Mouse (Mus musculus) ES-Bruce4 (cell line): ENCODE data around the gene Pde4d. TPM values are rescaled to one million over a fixed set of nuclear protein-coding genes. Genes with fewer than 3 reads are reported as not detected.

ENCODE experiments used
- H3K27ac ChIP-seq: 2 replicates; pipeline ENCODE4 v1.5.1; 2012; ENCODE audit warnings: low read length, inconsistent platforms; ENCODE audit not compliant: insufficient read depth
- H3K27me3 ChIP-seq: 2 replicates; pipeline ENCODE4 v1.6.1; 2012; ENCODE audit warnings: mild to moderate bottlenecking, low read length, inconsistent platforms; ENCODE audit not compliant: control insufficient read depth, poor library complexity, insufficient read depth, severe bottlenecking
- H3K36me3 ChIP-seq: 2 replicates; pipeline ENCODE4 v1.6.1; 2012; ENCODE audit warnings: inconsistent platforms, mild to moderate bottlenecking, low read length, moderate library complexity; ENCODE audit not compliant: control insufficient read depth, poor library complexity, insufficient read depth, severe bottlenecking
- H3K4me1 ChIP-seq: one replicate; pipeline ENCODE4 v1.8.1; 2011; ENCODE audit warnings: low read length; ENCODE audit not compliant: control insufficient read depth, insufficient read depth
- H3K4me3 ChIP-seq: 2 replicates; pipeline ENCODE4 v1.5.1; 2011; ENCODE audit warnings: low read depth, mild to moderate bottlenecking, low read length
- H3K9ac ChIP-seq: 2 replicates; pipeline ENCODE4 v1.6.1; 2012; ENCODE audit warnings: low read depth, mild to moderate bottlenecking, inconsistent platforms; ENCODE audit not compliant: poor library complexity, severe bottlenecking
- H3K9me3 ChIP-seq: replicated peaks from 2 replicates; pipeline ENCODE4 v1.6.1; 2012; ENCODE audit warnings: mild to moderate bottlenecking, low read length, inconsistent platforms; ENCODE audit not compliant: control insufficient read depth, poor library complexity, insufficient read depth, severe bottlenecking
- CTCF ChIP-seq: IDR thresholded peaks from one replicate; pipeline ENCODE4 v1.8.1; 2011; ENCODE audit warnings: low read depth, low read length
- EP300 ChIP-seq: IDR thresholded peaks from 2 replicates; pipeline ENCODE4 v1.6.1; 2011; ENCODE audit warnings: low read depth, low read length; ENCODE audit not compliant: insufficient read depth
- POLR2A ChIP-seq: IDR thresholded peaks from one replicate; pipeline ENCODE4 v1.8.1; 2011; ENCODE audit warnings: low read length; ENCODE audit not compliant: insufficient read depth
- polyA plus RNA-seq: library from polyadenylated mRNA; stranded (reverse); fragments of >200 nt; gene quantifications from 2 replicates; pipeline ENCODE4 v1.2.4, GENCODE M21; 2011; ENCODE audit warnings: low read depth; ENCODE audit not compliant: missing spikeins, insufficient read depth, insufficient read length

The Pde4d gene
- polyA plus RNA-seq, 1 experiment, result 5.0 TPM

- Histone ChIP-seq H3K4me3 (no peak overlapping the region), H3K27ac (no peak overlapping the region), H3K27me3 (no peaks in the 10 kb centered on the region), H3K4me1 (no peaks in the 10 kb centered on the region), H3K9me3 (no peaks in the 10 kb centered on the region), H3K36me3 (no peaks in the 10 kb centered on the region), H3K9ac (no peak overlapping the region)
- TF ChIP-seq CTCF (no peak), EP300 (no peak), POLR2A (no peak)
Measured at GRCm38 (mm10) chr13:109362340-109362739, 912.6 kb downstream of the Pde4d start.

GRCm38 (mm10) chr13:109374465-109374864 lies 924.7 kb downstream of the Pde4d start:
- no peaks in the 10 kb centered on the region for H3K4me1 ChIP-seq
- H3K9me3 ChIP-seq, result no peaks in the 10 kb centered on the region; the same call in 1 of the 2 replicates
- no peaks in the 10 kb centered on the region for H3K27me3 ChIP-seq
- H3K27ac ChIP-seq, result no peak overlapping the region
- H3K36me3 ChIP-seq, result no peaks in the 10 kb centered on the region
- TF ChIP-seq EP300 (no peak), CTCF (no peak), POLR2A (no peak)
- no peak overlapping the region for H3K4me3 ChIP-seq
- H3K9ac ChIP-seq, result no peak overlapping the region

- TF ChIP-seq EP300 (no peak), POLR2A (no peak), CTCF (no peak)
- H3K9me3 ChIP-seq, result no peaks in the 10 kb centered on the region; the same call in 1 of the 2 replicates
Measured at GRCm38 (mm10) chr13:109376681-109377080, 926.9 kb downstream of the Pde4d start.

GRCm38 (mm10) chr13:109380149-109380548 lies 930.4 kb downstream of the Pde4d start:
- no peak for TF ChIP-seq CTCF
- TF ChIP-seq EP300, result no peak
- TF ChIP-seq POLR2A, result no peak
- Histone ChIP-seq H3K9me3 (no peaks in the 10 kb centered on the region), H3K27ac (no peak overlapping the region), H3K27me3 (no peaks in the 10 kb centered on the region), H3K36me3 (no peaks in the 10 kb centered on the region), H3K4me1 (no peaks in the 10 kb centered on the region), H3K4me3 (no peak overlapping the region), H3K9ac (no peak overlapping the region)

More at GRCm38 (mm10) chr13:109376681-109377080, 926.9 kb downstream of the Pde4d start:
- H3K4me3 ChIP-seq, result no peak overlapping the region
- no peaks in the 10 kb centered on the region for H3K4me1 ChIP-seq
- H3K27me3 ChIP-seq, result no peaks in the 10 kb centered on the region
- no peaks in the 10 kb centered on the region for H3K36me3 ChIP-seq
- H3K9ac ChIP-seq, result no peak overlapping the region
- H3K27ac ChIP-seq, result no peak overlapping the region

GRCm38 (mm10) chr13:109388626-109389220 lies 939.0 kb downstream of the Pde4d start:
- no peaks in the 10 kb centered on the region for H3K9me3 ChIP-seq
- no peaks in the 10 kb centered on the region for H3K27me3 ChIP-seq
- H3K4me1 ChIP-seq, result no peaks in the 10 kb centered on the region
- H3K9ac ChIP-seq, result no peak overlapping the region
- H3K36me3 ChIP-seq, result no peaks in the 10 kb centered on the region
- no peak overlapping the region for H3K27ac ChIP-seq
- no peak for TF ChIP-seq POLR2A
- no peak for TF ChIP-seq EP300
- TF ChIP-seq CTCF, result no peak
- no peak overlapping the region for H3K4me3 ChIP-seq

- no peaks in the 10 kb centered on the region for H3K9me3 ChIP-seq
- no peak overlapping the region for H3K9ac ChIP-seq
- no peaks in the 10 kb centered on the region for H3K36me3 ChIP-seq
- H3K4me3 ChIP-seq, result no peak overlapping the region
- no peaks in the 10 kb centered on the region for H3K27me3 ChIP-seq
- TF ChIP-seq POLR2A, result no peak
- TF ChIP-seq CTCF, result no peak
- no peak for TF ChIP-seq EP300
- H3K4me1 ChIP-seq, result no peaks in the 10 kb centered on the region
- no peak overlapping the region for H3K27ac ChIP-seq
Measured at GRCm38 (mm10) chr13:109402396-109402795, 952.6 kb downstream of the Pde4d start.
